Mouse (Mus musculus) intestine, embryonic 14.5 days (tissue): ENCODE data around the gene Dact3. TPM values are rescaled to one million over a fixed set of nuclear protein-coding genes. Genes with fewer than 3 reads are reported as not detected.

Source experiments
- ATAC-seq: fragments of 200-750 bp; cut with Nextera tagmentation; replicated peaks from 2 replicates; pipeline ENCODE4 v1.8.0; 2017; ENCODE audit warnings: low read depth, moderate number of reproducible peaks, moderate TSS enrichment, moderate library complexity; ENCODE audit not compliant: low FRiP score, low TSS enrichment
- DNase-seq: peaks from one replicate; pipeline ENCODE4 v3.0.0-alpha.2; 2018; ENCODE audit warnings: low spot score
- H3K27ac ChIP-seq: fragments of 300-500 bp; sonication (generic); 2 replicates; pipeline ENCODE4 v1.5.1; 2014; ENCODE audit warnings: low read depth, mild to moderate bottlenecking, control low read depth
- H3K27me3 ChIP-seq: fragments of 300-500 bp; sonication (generic); replicated peaks from 2 replicates; pipeline ENCODE4 v1.6.1; 2014; ENCODE audit warnings: low read length, control low read depth; ENCODE audit not compliant: control insufficient read depth, insufficient read depth
- H3K36me3 ChIP-seq: fragments of 300-500 bp; sonication (generic); 2 replicates; pipeline ENCODE4 v1.6.1; 2014; ENCODE audit warnings: low read length, control low read depth; ENCODE audit not compliant: control insufficient read depth, insufficient read depth
- H3K4me1 ChIP-seq: fragments of 300-500 bp; sonication (generic); replicated peaks from 2 replicates; pipeline ENCODE4 v1.6.1; 2014; ENCODE audit warnings: low read length, control low read depth, mixed read lengths; ENCODE audit not compliant: control insufficient read depth, insufficient read depth
- H3K4me2 ChIP-seq: fragments of 300-500 bp; sonication (generic); 2 replicates; pipeline ENCODE4 v1.6.1; 2014; ENCODE audit warnings: low read length
- H3K4me3 ChIP-seq: fragments of 300-500 bp; sonication (generic); 2 replicates; pipeline ENCODE4 v1.5.1; 2014; ENCODE audit warnings: low read depth, low read length, control low read depth, mixed read lengths
- H3K9ac ChIP-seq: fragments of 300-500 bp; sonication (generic); 2 replicates; pipeline ENCODE4 v1.6.1; 2014; ENCODE audit warnings: mild to moderate bottlenecking, low read length
- H3K9me3 ChIP-seq: fragments of 300-500 bp; sonication (generic); 2 replicates; pipeline ENCODE4 v1.6.1; 2016; ENCODE audit warnings: low read length, control low read depth; ENCODE audit not compliant: control insufficient read depth
- WGBS: fragments of 180-500 bp; shearing (Covaris S2); extraction: QIAGEN DNeasy Blood & Tissue Kit; methylation state at CpG from one replicate; pipeline ENCODE4 v1.1.7; 2014; 5-methylcytosine and 5-hydroxymethylcytosine counted together
- polyA plus RNA-seq: library from polyadenylated mRNA; unstranded; fragments of >200 nt; fragmentation: Nextera tagmentation; extraction: Ambion mirVana; gene quantifications from 2 replicates; pipeline ENCODE4 v1.2.1, GENCODE M21; 2014

The Dact3 gene
- polyA plus RNA-seq, 1 experiment from 2014 or later = 5.5 TPM

DNA sequence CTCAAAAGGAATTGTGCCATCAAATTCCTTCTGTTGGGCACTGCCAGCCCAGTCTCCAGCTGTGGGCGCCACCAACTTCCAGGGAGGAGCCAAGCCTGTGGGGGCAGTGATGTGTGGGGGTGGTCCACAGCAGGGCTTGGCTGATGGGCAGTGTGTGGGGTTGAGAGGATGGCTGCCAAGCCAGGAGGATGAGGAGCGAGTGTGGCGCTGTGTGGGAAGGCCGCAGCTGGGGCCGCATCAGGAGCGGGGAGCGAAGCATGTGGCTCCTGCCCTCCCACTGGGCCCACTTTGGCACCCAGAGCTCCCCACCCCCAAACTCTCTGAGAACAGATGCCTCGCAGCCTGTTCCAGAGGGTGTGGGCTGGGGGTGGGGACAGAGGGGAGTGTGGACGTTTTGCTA lies 42.9 kb downstream of the Dact3 start:
- Histone ChIP-seq H3K4me2 (no peak overlapping the region), H3K9ac (no peak overlapping the region), H3K4me3 (no peak overlapping the region), H3K9me3 (no peaks in the 10 kb centered on the region), H3K27me3 (no peaks in the 10 kb centered on the region), H3K27ac (no peak overlapping the region), H3K36me3 (peaks cover 64% of the 10 kb centered on the region), H3K4me1 (peaks cover 30% of the 10 kb centered on the region)
- ATAC-seq = no peak
- no peak for DNase-seq
- 77% methylated on average over 9 of the region's 9 CpGs for WGBS

DNA sequence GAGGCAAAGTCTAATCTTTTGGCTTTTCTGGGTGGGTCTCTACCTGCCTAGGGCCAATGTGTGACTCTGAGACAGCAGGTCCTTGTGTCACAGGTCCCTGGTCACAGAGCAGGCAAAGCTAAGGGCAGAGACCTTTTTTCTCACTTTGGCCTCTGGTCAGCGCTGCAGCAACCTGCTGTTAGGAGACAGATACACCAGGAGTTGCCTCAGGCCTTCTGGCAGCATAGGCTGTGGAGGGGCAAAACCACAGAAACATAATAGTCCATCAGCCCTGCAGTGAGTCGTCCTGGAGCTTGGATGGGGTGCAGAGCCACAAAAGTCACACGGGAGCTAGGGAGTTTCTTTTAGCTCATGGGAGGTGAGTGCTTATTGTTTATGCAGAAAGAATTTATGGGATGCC lies 43.6 kb downstream of the Dact3 start:
- no peak overlapping the region for H3K4me3 ChIP-seq
- peaks cover 30% of the 10 kb centered on the region for H3K4me1 ChIP-seq
- WGBS = 60% methylated on average over 3 of the region's 3 CpGs
- ATAC-seq = no peak
- no peak overlapping the region for H3K27ac ChIP-seq
- H3K9me3 ChIP-seq = no peaks in the 10 kb centered on the region
- DNase-seq = no peak
- H3K36me3 ChIP-seq = peaks cover 61% of the 10 kb centered on the region
- H3K27me3 ChIP-seq = no peaks in the 10 kb centered on the region
- no peak overlapping the region for H3K9ac ChIP-seq
- no peak overlapping the region for H3K4me2 ChIP-seq

DNA sequence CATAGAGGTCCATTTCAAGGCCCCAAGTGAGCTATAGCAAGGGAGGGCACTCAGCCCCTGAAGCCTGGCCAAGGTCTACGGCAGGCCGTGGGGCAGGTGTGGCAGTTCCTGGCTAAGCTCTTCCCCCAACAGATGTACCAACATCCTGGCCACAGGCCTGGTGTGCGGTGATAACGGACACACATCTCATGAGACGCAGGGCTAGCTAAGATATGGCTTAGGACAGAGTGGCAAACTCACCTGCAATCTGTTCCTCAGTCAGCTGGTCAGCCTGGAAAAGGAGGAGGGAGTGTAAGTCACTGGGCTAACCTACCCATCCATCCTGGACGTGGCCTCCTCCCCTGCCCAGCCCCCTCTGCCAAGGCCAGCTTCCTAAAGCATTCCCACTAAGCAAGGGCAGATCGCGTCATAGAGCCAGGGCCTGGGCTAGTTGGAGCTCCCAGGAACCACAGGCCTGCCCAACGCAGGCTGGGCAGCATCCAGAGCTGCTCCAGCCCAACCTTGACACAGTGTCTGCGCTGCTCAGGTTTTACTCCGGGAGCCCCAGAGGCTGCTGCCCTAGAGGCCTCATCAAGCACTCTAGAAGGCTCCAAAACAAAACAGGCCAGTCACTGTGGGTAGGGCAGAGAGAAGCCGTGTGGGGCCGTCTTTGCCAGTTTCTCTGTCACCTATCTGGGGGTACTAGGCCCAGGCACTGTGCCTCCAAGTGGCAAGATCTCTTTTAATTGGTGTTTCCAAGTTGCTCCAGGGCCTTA lies 44.5 kb downstream of the Dact3 start:
- Histone ChIP-seq H3K27me3 (no peaks in the 10 kb centered on the region), H3K36me3 (peaks cover 55% of the 10 kb centered on the region), H3K4me1 (peaks cover 30% of the 10 kb centered on the region), H3K27ac (no peak overlapping the region), H3K4me2 (no peak overlapping the region), H3K9ac (no peak overlapping the region), H3K4me3 (no peak overlapping the region), H3K9me3 (no peaks in the 10 kb centered on the region)
- no peak for ATAC-seq
- DNase-seq = no peak
- 72% methylated on average over 13 of the region's 13 CpGs for WGBS

DNA sequence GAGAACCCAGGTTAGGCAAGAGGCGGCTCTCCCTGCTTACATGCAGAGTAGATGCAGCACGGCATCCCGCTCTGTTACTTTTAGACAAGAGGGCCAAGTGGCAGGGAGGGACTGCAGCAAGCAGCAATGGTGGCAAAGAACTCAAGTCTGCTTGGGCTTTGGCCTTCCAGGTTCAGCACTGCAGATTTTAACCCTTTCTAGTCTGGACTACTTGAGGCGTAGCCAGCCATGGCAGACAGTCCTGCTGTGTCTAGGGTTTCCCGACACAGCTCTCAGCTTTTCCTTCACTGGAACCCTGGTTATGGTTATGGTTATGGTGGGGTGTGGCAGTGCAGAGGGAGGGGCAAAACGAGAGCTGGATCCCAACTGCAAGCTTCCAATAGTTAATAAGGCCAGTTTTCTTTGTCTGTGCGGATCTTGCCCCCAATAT lies 45.0 kb downstream of the Dact3 start:
- Histone ChIP-seq H3K27me3 (no peaks in the 10 kb centered on the region), H3K4me2 (no peak overlapping the region), H3K4me1 (peaks cover 30% of the 10 kb centered on the region), H3K36me3 (peaks cover 49% of the 10 kb centered on the region), H3K27ac (no peak overlapping the region), H3K4me3 (no peak overlapping the region), H3K9me3 (no peaks in the 10 kb centered on the region), H3K9ac (no peak overlapping the region)
- 77% methylated on average over 7 of the region's 7 CpGs for WGBS
- DNase-seq = no peak
- no peak for ATAC-seq

DNA sequence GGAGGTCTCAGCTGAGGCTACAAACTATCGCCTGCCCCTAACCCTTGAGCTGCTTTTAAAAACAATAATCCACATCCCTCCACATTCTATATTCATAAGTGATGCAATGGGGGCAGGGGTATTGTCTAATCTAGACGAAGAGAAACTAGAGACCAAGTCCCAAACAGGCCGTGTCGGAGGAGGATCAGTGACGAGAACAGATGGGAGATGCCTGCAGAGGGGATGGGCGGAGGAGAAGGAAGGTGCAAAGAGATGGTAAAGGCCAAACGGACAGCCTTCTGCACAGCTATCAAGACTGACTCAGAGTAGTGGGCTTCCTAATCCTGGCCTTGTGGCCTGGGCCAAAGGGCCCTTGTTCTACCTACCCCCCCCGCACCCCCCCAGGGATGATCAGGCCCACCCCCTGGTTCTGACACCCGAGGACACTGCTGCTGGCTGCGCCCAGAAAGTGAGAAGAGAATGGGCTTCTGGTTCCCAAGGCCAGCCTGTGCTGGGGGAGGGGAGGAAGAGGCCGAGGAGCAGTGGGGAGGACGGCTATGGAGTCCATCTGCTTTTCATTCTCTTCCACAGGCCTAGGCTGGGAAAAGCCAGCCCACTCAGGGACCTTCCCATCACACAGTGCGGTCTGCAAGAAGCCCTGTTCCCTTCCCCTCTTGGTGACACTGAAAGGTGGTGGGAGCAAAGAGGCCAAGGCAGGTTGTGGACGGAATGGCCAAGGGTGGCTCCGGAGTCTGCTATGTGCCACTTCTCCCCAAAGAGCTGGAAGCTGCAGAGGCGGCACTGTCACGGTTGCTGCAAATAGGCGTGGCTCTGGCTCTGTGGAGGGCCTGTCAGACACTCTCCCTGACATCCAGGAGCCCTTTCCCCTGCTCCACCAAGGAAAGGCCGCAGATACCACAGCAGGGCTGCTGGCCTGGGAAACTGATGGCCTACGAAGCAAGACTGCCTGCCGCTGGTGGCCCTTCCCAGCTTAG lies 46.0 kb downstream of the Dact3 start:
- Histone ChIP-seq H3K9ac (peak overlapping the region; percentile 94; the same call in 1 of the 2 replicates), H3K27ac (peak overlapping the region; percentile 76), H3K36me3 (peaks cover 39% of the 10 kb centered on the region), H3K4me2 (peak overlapping the region; percentile 94), H3K27me3 (no peaks in the 10 kb centered on the region), H3K9me3 (no peaks in the 10 kb centered on the region), H3K4me1 (peaks cover 30% of the 10 kb centered on the region), H3K4me3 (peak overlapping the region; percentile 99)
- ATAC-seq (no peak), DNase-seq (no peak)
- WGBS = 40% methylated on average over 21 of the region's 21 CpGs

DNA sequence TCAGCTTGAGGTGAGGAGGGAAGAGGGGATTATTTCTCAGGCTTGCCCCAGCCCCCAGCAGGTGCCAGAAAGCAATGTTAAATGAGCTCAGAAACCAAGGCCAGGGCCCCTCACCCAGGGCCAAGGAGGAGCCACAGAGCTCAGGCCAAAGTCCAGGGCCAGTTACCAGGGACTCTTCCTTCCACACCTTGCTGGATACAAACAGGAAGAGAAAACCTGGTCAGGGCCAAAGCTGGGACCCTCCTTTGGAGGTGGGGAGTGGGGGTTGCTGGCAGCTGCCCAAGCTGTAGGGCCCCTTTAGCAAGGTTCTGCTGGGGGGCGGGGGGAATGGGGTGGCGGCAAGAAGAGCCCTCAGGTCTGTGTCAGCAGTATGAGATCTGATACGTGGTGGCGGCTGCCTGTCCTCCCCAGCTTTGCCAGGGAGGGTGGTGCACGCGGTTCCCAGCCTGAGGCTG lies 46.8 kb downstream of the Dact3 start:
- Histone ChIP-seq H3K36me3 (peaks cover 31% of the 10 kb centered on the region), H3K9ac (peak overlapping the region; percentile 94), H3K4me2 (peak overlapping the region; percentile 94), H3K4me1 (peaks cover 30% of the 10 kb centered on the region), H3K27ac (peak overlapping the region; percentile 76), H3K9me3 (no peaks in the 10 kb centered on the region), H3K4me3 (peak overlapping the region; percentile 99), H3K27me3 (no peaks in the 10 kb centered on the region)
- 31% methylated on average over 6 of the region's 6 CpGs for WGBS
- no peak for ATAC-seq
- DNase-seq = peak; percentile 67

DNA sequence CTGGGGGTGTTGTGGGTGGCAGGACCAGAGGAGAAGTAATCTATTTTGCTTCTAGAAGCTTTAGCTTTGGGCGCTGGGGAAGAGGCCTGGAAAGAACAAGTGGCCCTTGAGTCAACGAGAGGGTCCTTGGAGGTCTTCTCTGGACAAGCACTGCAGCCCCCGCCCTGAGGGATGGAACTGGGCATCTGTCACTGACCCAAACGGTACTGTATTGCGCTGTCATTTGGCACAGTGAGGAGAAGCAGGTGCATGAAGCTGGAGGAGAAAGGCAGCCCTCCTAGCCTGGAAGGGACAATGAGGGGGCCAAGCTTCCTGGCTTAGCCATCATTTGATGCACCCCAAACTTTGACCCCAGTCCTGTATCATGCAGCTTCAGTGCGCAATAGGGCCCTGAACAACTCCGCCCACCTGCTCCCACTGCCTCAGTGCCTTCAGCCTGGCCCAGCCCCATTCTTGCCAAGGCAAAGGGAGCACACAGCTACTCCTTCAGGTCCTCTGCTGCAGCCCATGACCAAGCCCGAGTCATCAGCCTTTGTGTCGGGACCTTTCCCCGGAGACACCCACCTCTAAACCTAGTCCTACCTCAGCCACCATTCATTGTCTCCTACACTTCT lies 47.4 kb downstream of the Dact3 start:
- no peak for DNase-seq
- Histone ChIP-seq H3K4me3 (peak overlapping the region; percentile 99), H3K4me2 (peak overlapping the region; percentile 94), H3K27me3 (no peaks in the 10 kb centered on the region), H3K4me1 (peaks cover 30% of the 10 kb centered on the region), H3K27ac (peak overlapping the region; percentile 98; the same call in 1 of the 2 replicates), H3K36me3 (peaks cover 26% of the 10 kb centered on the region), H3K9ac (peak overlapping the region; percentile 94), H3K9me3 (no peaks in the 10 kb centered on the region)
- WGBS = 39% methylated on average over 10 of the region's 10 CpGs
- ATAC-seq = no peak

DNA sequence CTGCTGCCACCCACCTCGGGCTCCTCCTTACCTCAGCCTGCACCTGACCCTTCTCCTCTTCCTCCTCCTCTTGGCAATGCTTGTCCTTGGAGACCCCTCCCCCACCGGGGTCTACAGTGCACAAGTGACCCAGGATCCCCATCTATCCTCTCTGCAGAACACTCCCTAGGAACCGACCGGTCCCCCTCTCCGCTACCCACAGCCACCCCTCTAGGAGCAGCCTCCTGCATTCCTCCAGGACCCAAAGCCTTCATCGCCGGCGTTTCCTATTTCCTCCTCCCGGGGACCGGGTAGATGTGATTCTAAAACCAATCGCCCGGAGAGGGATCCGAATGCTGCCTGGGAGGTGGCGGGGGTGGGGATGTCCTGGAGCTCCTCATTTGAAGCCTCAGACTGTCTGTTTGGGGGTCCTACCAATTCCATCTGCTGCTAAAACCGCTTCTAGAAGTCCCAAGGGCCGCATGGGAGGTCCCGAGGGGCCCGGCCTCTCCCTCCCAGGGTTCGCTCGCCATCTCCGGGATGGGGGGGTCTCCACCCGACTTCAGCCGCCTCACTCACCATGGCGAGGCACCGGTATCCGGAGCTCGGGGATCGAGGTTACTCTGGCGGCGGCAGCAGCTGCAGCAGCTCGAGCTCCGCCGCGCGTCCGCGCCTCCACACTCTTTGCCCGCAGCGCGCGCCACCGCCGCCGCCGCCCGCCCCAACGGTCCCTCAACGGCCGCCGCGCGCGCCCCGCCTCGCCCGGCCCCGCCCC lies 48.3 kb downstream of the Dact3 start:
- Histone ChIP-seq H3K4me2 (peak overlapping the region; percentile 94), H3K27me3 (no peaks in the 10 kb centered on the region), H3K9ac (peak overlapping the region; percentile 94), H3K27ac (peak overlapping the region; percentile 98), H3K4me3 (peak overlapping the region; percentile 99), H3K9me3 (no peaks in the 10 kb centered on the region), H3K36me3 (peaks cover 16% of the 10 kb centered on the region), H3K4me1 (peaks cover 30% of the 10 kb centered on the region)
- DNase-seq (peak; percentile 84), ATAC-seq (no peak)
- WGBS = 0% methylated on average over 42 of the region's 57 CpGs
